Mouse (Mus musculus) ES-E14 (cell line): ENCODE measurements at regions not wholly inside any gene's neighbourhood (a gene's known extent, or its start where the extent isn't known, plus 50 kb on each side); places are given as distances from the start of the nearest gene placed in this dataset.

Source experiments
- MAFK ChIP-seq: IDR thresholded peaks from 2 replicates; pipeline ENCODE4 v1.6.1; 2014; ENCODE audit warnings: mild to moderate bottlenecking, low read depth, low read length, inconsistent platforms; ENCODE audit not compliant: insufficient read depth
- ZC3H11A ChIP-seq: IDR thresholded peaks from 2 replicates; pipeline ENCODE4 v1.6.1; 2012; ENCODE audit warnings: low read depth, mild to moderate bottlenecking, inconsistent platforms, low read length, borderline replicate concordance

- no peak for TF ChIP-seq ZC3H11A
- no peak for TF ChIP-seq MAFK
Measured at GRCm38 (mm10) chr12:105935441-105935880, 74.6 kb upstream of the Vrk1 start.
